Mouse (Mus musculus) cerebellum, adult 2 months (tissue): ENCODE measurements at regions not wholly inside any gene's neighbourhood (a gene's known extent, or its start where the extent isn't known, plus 50 kb on each side); places are given as distances from the start of the nearest gene placed in this dataset.

Experiments used
- CTCF ChIP-seq: fragments of 200-500 bp; IDR thresholded peaks from 2 replicates; pipeline ENCODE4 v1.5.1; 2011; ENCODE audit warnings: low read depth, mild to moderate bottlenecking, control low read depth, low read length, moderate library complexity, borderline replicate concordance; ENCODE audit not compliant: insufficient read depth
- POLR2A ChIP-seq: fragments of 200-500 bp; IDR thresholded peaks from 2 replicates; pipeline ENCODE4 v1.6.1; 2011; ENCODE audit warnings: low read length, control low read depth, borderline replicate concordance; ENCODE audit not compliant: insufficient read depth

- TF ChIP-seq CTCF (no peak), POLR2A (no peak)
These were observed 172.5 kb upstream of the Nwd2 start for GRCm38 (mm10) chr5:63476240-63476973.
